Mouse (Mus musculus) adrenal gland, postnatal 4 days (tissue): ENCODE results near the gene Fam169a. TPM values are rescaled to one million over a fixed set of nuclear protein-coding genes. Genes with fewer than 3 reads are reported as not detected.
"Not testable (repeated sequence)": the region's sequence is repeated elsewhere in the genome, so short reads cannot be mapped to it uniquely, and the experiment has no call there.

ENCODE experiments used
- DNase-seq, 2 experiments: peaks; one replicate each; pipeline ENCODE4 v3.0.0; 2021 to 2022; ENCODE audit warnings: low spot score in 2 of 2, mixed read lengths in 2 of 2
- long read RNA-seq, 2 experiments: library from polyadenylated mRNA; stranded (forward); transcript quantifications; one replicate each; pipeline ENCODE4 v2.0.0; 2021
- total RNA-seq, 2 experiments: library from RNA; stranded (reverse); gene quantifications; 2 replicates each; pipeline ENCODE4 v1.2.3; 2021

Fam169a gene
- total RNA-seq = 10 to 100 TPM in 1 of 2 experiments, 1 to 10 TPM in 1; 10.0 to 10.4 TPM
- long read RNA-seq, experiment 1, full-length matches to known transcripts = 5 of 13 reads
- long read RNA-seq, experiment 1, partial matches to known transcripts = 1 of 13 reads
- long read RNA-seq, experiment 1, other reads (novel, unspliced or antisense) = 7 of 13 reads
- long read RNA-seq, experiment 2, full-length matches to known transcripts = 6 of 12 reads
- long read RNA-seq, experiment 2, partial matches to known transcripts = 0 of 12 reads
- long read RNA-seq, experiment 2, other reads (novel, unspliced or antisense) = 6 of 12 reads

DNA sequence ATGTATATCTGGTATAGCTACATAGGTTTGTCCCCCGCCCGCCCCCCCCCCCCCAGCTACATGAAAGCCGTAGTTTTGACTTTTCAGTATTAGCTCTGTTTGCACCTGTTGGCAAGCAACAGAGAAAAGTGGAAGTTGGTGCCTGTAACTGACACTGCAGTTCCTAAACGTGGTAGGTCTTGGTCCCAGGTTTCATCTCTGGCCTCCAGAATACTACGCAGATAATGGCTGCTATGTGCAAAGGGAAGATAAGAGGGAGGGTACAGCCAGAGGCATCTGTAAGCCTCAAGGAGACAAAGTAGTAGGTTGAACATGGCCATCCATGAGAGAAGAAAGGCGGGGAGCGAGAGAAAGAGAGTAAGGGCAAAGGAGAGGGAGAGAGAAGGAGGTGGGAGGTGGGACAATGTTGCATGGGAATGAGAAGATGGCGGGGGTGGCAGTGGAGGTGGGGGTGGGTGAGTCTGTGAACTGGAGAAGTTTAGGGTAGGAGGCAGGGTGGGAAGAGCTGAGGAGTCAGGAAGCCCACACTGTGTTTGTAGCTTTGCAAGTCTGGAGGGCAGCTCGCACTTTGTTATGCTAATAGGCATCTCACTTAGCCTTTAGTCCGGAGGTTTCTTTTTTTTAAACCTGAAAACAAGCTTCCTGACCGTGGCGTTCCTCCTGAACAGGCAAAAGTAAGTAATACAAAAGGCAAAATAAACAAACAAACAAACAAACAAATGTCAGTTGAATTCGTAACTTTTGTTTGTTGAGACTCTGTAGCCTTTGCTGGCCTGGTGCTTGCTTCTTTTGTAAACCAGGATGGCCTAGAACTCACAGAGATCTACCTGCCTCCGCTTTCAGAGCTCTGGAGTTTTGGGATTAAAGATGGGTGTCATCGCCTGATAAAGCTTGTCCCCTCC is at the start of gene Fam169a:
TSS of gene Fam169a (plus strand) at position 638 of the 902 bp plus-strand sequence.
- DNase-seq = no peak

DNA sequence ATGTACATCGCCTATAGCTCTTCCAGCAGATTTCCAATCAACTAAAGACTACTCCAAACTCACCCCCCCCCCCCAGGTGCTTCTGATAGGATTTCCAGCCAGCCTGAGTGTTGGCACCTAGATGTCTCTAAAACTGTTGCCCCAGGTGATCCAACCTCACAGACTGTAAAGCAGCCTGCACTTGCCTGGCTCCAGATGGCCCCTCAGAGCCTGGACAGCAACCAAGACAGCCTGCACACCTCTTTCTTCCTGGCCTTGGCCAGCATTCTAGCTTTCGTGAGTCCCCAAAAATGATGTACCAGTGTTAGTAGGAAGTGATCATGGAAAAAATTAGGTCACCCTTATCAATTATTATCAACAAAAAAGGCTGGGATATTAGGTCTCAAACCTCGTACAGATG is 49.4 kb upstream of the Fam169a start:
- no peak for DNase-seq

DNA sequence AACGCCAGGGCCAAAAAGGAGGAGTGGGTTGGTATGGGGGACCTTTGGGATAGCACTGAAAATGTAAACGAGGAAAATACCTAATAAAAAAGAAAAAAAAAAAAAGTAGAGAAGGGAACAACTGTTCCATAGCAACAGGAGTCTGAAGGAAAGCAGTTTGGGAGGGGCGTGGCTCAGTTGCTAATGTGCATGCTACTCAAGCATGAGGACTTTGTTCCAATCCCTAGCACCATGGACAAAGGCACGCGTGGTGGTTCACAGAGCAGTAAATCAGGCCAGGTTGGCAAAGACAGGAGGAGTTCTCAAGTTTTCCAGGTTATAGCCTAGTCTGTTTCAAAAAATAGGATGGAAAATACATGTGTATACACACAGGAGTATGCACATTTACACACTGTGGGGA is 47.0 kb upstream of the Fam169a start:
- DNase-seq = no peak

DNA sequence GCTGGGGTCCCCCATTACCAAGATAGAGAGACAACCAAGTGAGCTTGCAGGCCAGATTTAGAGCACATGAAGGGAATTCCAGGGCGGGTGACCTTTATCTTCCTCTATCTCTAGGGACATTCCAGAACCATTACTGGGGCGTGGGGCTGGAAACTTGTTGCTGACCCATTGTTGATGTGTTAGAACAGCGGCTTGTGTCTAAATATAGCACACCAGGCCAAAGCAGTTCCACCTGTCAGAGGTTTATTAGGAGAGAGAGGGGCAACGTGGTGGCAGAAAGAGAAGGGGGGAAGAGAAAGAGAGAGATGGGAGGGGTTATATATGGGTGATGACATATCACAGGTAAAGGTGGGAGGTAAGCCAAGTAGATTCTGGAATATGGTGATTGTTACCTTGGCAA is 45.2 kb upstream of the Fam169a start:
- DNase-seq = no peak

DNA sequence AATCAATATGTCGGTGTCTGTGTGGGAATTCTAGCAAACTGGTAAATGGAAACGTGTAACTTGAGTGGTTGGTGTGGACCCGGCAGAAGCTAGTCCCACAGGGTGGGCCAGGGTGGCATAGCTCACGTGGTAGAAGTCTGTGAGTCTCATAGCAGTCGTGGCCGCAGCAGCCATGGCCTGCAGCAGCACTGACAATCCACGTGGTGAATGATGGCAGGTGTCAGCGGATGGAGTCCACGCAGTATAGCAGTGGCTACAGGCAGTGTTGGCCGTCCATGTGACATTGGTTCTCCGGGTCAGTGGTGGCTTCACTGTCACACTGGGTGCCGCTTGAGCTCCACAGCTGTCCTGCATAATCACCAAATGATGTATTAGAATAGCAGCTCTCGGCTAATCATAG is 37.0 kb upstream of the Fam169a start:
- no peak for DNase-seq

DNA sequence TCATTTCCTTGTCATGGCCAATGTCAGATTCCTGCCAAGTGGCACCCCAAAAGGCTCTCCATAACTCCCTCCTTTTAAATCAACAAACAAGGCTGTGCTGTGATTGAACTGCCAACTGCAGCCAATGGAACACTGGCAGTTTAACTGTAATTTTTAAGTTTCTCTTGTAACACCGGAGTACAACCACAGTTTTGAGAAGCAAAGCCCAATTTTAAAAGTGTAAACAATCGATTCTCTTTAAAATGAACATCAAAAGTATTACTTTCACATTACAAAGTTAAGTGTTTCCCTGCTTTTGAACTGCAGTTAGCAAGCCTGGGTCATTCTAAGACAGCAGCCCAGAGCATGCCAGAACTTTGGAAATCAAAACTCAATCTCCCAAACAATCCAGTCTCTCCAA is 32.8 kb upstream of the Fam169a start, which contains the start of gene 1700029F12Rik:
TSS of gene 1700029F12Rik (minus strand) at position 101 of the 400 bp plus-strand sequence.
- no peak for DNase-seq

DNA sequence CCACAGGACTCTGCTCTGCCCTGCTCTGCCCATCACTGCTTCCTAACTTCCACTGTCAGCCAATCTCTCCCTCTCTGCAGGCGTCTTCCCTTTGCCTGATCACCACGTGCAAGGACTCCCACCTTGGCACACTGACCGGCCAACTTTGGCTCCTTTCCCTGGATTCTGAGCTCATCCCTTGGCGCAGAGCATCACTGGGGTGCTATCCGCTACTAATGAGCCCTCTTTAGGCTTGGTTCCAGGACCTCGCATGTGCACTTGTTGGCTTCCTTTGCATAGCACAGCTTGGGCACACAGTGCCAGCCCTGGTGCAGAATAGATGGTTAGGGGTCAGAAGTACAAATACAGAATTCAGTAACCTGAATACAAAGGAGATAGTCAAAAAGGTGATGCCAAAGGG is 15.9 kb upstream of the Fam169a start:
- no peak for DNase-seq

DNA sequence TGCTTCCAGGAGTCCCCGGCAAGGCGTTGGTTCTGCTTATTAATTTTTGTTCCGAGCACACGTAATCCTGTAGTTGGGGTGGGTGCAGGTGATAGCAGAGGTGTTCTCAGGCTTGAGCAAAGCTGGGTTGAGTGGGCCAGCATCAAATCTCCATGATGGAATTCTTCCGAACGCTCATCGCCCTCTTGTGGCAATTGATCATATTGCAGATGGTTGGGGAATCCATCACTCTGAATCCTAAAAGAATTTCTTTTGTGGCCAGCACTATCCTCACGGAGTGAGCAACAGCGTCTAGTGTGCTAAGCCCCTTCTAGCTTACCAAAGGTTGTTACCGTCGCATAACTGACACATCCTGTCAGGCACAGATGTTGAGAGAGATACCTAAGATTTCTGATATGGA is 14.4 kb upstream of the Fam169a start:
- peak in 1 of 2 experiments; percentile 49 for DNase-seq

DNA sequence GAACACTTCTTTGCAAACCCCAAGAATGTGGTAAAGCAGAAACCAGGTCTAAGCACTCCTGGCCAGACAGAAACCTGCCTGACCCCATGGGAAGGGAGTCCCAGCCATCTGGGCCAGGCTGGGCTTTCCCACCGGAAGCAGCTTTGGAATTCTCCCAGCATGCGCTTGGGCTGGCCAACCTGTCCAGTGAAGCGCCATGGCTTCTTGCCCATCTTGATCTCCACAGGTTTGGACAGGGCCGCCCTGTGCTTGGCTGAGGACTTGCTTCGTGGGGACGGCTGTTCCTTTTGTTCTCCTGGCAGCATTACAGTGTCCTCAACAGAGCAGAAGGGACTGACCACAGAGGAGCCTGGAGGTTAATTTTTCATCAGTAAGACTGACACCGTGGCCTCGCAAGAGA is 13.2 kb upstream of the Fam169a start:
- no peak for DNase-seq

DNA sequence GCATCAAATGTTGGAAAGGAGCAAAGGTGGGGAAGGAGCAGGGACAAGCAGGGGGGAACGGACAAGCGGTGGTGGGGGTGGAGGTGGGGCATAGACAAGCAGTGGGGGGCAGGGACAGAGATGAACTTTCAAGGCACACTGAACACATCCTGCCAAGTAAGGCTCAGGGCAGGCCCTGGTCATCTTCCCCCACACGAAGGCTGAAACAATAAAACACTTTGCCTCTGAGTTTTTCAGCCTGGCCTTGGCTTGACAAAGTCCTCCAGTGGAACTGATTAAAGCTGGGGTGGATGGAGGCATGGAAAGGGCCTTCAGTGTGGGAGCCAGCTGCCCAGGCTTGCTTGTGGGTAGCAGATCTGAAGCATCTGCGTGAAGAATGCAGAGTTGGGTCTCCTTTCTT is 9.3 kb upstream of the Fam169a start:
- peak in 1 of 2 experiments; percentile 21 for DNase-seq

DNA sequence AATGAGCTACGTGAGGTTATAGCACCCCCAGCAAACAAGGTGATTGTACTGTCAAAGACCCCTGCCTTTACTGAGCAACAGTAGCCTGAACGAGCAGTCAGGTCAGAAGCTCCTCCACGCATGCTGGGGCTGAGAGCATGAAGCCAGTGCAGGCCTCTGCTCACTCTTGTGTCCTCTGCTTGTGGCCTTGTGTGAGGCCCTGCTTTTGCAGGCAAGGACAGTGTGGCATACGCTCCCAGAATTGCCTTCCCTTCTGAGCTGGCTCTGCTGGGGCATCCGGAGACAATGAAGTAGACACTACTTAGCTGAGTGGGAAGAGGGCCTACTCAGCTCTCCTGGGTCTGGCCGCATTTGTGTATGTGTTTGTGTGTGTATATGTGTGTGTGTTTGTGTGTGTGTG is 7.3 kb upstream of the Fam169a start:
- DNase-seq = no peak

DNA sequence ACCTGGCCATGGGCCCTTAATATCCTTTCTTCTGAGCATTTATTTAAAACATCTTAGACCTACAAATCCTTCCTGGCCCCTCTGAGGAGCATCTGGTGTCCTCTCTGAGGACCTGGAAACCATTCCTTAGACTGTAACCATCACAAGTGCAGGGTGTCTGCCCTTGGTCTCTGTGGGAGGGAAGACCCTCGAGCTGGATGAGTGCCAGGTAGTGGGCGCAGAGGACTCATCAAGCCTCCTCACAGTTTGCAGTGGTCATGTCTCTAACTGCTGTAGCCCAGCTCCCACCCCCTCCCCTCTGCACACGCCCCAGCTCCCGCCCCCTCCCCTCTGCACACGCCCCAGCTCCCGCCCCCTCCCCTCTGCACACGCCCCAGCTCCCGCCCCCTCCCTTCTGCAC is 6.8 kb upstream of the Fam169a start:
- DNase-seq = no peak

DNA sequence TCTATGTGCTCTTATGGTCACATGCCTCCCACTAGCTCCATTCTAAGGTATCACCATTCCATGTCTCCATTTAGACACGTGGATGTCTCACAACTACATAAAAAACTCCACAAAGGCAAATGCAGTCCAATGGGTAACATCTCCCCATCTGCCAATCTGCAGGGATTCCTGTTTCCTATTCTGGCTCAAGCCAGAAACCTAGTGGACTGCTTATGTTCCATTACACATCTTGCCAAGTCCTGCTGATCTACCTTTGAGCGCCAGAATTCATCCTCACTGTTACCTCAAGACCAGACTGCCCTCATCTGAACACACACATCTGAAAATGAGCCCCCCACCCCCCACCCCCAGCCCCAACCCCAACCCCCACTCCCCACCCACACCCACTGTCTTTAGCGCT is 4.9 kb upstream of the Fam169a start:
- no peak for DNase-seq

DNA sequence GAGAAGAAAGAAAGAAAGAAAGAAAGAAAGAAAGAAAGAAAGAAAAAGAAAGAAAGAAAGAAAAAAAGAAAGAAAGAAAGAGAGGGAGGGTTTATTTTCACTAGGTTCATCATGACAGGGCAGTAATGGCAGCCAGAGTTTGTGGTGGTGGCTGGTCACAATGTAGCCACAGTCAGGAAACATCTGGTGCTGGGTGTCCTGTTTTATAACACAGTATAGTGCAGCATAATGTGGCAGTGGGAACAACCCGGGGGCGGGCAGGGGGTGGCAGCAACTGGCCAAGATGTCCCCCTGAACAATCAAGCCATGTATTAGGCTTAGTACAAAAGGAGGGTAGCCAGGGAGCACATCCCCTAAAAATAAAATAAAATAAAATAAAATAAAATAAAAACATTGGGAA is 3.7 kb upstream of the Fam169a start:
- no peak for DNase-seq

DNA sequence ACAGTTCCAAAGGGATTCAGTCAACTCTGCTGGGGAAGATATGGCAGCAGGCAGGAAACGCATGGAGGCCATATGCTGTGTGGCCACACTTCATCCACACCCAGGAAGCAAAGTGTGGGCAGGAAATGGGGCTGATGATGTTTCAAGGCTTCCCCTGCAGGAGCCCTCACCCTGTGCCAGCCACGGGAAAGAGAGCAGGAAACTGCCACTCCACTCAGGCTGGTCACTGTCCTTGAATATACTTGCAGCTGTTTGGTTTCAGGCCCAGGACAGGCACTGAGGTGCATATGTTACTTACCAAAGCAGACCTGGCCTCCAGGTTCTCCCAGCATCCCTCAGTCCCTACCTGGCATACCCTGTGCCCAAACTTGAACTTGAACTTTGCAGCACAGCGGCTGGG is 2.7 kb upstream of the Fam169a start:
- no peak for DNase-seq

DNA sequence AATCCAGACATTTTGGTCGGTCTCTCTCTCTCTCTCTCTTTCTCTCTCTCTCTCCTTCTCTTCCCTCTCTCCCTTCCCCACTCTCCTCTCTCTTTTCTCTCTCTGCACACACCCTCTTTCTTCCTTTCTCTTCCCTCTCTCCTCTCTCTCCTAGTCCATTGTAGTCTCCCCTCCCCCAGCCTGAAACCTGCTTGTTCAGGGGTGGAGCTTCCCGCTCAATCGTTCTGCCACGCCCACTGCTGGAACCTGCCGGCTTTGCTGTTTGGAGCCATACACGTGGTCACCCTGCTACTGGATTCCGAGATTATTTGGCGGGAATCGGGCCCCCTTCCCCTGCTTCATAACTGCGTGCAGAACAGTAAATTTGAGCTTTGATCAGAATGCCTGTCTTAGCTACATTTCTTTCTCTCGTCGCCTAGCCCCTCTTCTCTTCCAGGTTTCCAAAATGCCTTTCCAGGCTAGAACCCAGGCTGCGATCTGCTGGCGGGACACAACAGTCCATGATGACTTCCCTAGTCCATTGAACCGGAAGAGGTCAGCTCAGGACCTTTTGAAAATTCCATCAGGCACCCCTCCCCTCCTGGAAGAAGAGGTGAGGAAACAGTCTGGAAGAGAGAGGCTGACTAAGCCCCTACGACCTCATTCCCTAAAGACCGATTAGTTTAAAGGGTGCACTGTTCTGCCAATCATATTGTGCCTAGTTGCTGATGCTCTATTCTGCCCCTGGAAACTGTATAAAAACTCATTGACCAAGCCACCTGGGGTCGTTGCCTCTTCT is 2.1 kb upstream of the Fam169a start:
- DNase-seq = not testable (repeated sequence)

DNA sequence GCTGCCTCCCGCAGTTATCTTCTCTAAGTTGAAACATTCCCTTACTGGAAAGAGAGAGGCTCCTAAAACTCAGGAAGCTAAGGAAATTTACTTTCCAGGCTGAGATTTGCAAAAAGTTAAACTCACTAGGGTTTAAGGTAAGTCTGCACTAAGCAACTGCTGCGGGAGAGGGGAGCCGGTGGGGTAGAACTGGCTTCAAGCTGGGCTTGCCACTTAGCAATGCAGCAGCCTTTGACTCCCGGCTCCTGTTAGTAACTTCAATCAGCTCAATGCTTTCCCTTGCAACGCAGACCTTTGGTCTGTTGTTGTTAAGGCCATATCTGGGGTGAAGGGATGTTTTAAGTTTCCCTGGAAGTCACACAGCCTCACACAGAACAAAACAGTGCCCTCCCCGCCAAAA is 605 bp downstream of the Fam169a start:
- no peak for DNase-seq

DNA sequence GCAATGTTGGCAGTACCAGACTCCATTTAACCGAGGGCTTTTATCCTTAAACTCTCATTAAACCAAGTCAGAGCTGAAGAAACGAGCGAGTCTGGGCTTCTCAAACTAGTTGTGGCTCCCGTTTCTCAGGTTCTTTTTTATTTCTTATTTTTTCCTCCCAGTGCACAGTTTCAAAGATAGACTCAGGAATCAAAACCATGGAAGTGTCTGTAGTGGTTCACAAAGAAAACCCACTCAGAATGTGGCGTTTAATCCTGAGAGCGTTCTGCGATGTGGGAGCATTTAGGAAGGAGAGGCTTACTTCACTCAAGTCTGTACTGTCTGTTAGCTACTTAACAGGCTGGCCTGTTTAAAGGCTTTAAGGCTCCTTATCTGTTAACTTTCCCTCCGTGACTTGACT is 1.1 kb downstream of the Fam169a start:
- no peak for DNase-seq

DNA sequence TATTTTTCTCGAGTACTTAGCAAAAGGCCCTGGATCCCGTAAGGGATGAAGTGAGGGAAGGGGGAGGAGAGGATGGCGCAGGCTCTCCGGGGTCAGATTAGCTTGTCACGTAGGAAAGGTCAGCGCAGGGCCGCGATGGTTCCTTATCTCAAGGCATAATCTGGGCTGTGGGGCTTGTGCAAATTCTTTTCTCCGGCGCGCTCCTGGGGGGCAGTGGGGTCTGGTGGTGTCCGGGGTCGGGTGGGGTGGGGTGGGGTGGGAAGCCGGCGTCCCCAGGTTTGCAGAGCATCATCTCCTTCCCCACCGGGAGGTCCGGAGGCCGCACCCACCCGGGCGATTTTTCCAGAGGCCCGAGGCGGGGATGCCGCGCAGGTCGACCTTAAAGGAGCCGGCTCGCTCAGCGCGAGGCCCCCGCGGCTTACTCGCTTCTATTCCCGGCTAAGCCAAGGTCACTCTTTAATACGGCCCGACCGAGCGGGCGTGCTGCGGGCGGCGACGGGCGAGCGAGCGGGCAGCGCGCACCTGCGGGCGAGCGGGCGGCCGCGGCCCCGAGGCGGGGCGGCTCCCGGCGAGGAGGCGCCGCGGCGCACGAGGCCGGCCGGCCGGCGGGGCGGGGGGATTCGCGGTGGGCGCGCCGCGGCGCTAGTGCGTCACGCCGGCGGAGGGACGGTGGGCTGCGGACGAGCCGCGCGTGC is 4.0 kb downstream of the Fam169a start:
- DNase-seq = no peak

DNA sequence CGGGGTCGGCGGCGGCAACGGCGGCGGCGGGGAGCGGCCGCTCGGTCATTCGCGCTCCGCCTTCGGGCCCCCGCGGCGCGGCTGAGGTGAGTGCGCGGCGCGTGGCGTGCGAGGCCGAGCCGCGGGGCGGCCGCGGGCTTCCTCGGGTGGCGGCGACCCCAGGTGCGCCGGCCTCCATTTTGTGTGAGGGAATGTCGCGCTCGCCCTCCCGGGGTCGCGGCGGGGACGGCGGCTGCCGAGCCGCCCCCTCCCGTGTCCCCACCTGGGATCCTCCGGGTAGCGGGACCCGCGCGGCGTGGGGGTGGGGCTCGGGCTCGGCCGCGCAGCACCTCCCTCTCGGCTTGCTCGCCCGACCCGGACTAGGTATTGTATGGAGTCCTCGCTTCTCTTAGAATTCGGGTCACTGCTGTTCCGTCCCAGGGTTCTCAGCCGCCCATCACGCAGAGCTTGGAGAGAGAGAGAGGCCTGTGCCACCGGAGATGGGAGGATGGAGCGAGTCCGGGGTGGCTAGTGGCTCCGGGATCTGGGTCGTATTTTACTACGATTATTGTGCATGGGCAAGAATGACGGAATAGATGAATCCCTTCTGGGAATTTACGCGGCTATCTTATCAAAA is 4.6 kb downstream of the Fam169a start:
- DNase-seq = peak in 1 of 2 experiments; percentile 21

DNA sequence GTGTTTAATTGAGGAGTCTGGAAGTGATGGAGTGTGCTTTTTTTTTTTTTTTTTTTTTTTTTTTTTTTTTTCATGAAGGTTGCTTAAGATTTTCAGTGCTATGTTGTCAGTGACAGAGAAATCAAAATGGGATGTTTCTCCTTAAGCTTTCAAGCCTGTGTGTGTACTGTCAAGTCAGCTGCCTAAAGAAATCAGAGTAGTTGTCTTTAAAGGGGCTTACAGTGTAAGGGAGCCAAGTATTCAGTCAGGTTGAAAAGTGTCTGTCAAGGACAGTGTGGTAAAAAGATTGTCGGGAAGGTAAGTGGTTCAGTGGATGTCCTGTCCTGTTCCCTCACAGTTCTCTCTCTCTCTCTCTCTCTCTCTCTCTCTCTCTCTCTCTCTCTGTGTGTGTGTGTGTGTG is 6.4 kb downstream of the Fam169a start:
- no peak for DNase-seq
